Mouse (Mus musculus) brain, embryonic 14.5 days (tissue): ENCODE results near the gene Klhl22.

Experiments
- CTCF ChIP-seq: fragments of 200-500 bp; IDR thresholded peaks from 2 replicates; pipeline ENCODE4 v1.5.1; 2012; ENCODE audit warnings: inconsistent platforms, mild to moderate bottlenecking, moderate library complexity, borderline replicate concordance; ENCODE audit not compliant: insufficient read depth, insufficient read length; ENCODE audit errors: extremely low read depth
- POLR2A ChIP-seq: fragments of 200-500 bp; IDR thresholded peaks from 2 replicates; pipeline ENCODE4 v1.6.1; 2012; ENCODE audit warnings: mild to moderate bottlenecking, inconsistent platforms, borderline replicate concordance; ENCODE audit not compliant: poor library complexity, insufficient read depth, insufficient read length, severe bottlenecking; ENCODE audit errors: extremely low read depth

DNA sequence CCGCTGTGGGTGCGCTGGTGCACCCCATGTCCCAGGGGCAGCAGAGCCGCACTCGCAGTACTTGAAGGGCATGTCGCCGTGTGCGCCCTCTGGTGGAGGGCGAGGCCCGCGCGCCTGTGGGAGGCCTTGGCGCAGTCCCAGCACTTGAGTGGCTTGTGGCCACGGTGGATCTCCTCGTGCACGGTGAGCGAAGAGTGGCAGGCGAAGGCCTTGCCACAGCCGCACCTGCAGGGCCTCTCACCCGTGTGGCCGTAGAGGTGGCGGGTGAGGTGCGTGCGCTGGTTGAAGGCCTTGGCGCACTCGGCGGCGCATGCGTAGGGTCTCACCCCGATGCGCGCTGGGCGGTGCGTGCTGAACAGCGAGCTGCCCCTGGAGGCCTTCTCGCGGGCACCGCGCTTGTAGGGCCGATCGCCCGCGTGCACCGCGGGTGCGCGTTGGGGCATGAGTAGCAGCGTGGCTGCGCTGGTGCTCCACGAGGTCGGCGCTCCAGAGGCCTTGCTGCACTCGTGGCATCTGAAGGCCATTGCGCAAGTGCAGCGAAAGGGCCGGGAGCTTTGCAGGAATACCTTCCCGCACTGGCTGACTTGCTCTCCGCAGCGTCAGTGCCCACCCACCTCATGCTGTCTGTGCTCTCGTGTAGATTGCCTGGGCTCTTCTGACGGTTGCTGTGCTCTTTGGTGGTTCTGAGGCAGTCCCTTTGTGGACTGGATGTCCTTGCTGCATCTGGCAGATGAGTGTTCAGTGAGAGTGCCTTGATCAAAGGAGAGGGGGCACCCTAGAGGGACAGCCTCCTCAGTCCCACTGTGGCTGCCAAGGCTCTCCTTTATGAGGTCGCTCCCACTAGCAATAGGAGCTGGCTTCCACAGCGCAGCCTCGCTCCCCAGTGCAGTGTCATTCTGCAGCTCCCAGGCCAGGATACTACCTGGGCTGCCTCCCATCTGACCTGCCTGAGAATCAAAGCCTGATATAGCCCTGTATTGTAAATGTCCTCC lies 56.3 kb downstream of the Klhl22 start:
- TF ChIP-seq POLR2A, result peak; percentile 59; the same call in 1 of the 2 replicates
- TF ChIP-seq CTCF, result peak; percentile 92
